Mouse (Mus musculus): ENCODE measurements at regions not wholly inside any gene's neighbourhood (a gene's known extent, or its start where the extent isn't known, plus 50 kb on each side); places are given as distances from the start of the nearest gene placed in this dataset.

- H3K79me2 ChIP-seq (replicated peaks; ENCODE audit: control insufficient read depth, extremely low read depth, insufficient read depth, poor library complexity, severe bottlenecking) = no peaks in the 10 kb centered on the region
- H3K4me1 ChIP-seq (ENCODE audit: control insufficient read depth in 1 of 2, insufficient read depth in 2 of 2) = no peaks in the 10 kb centered on the region
- TF ChIP-seq ELF1 (IDR thresholded peaks at IDR 0.05; ENCODE audit: low read depth, low read length) = no peak
- TF ChIP-seq USF2 (conservative IDR thresholded peaks at IDR 0.05; ENCODE audit: low read depth, low read length) = no peak
- TF ChIP-seq MYC (IDR thresholded peaks at IDR 0.05; ENCODE audit: low read depth, low read length) = no peak
- no peak for TF ChIP-seq EP300 (IDR thresholded peaks at IDR 0.05; ENCODE audit: low read length)
- TF ChIP-seq E2F4 (IDR thresholded peaks at IDR 0.05; ENCODE audit: insufficient replicate concordance, low read depth, low read length) = no peak
- no peak for TF ChIP-seq ZC3H11A (IDR thresholded peaks at IDR 0.05; ENCODE audit: low read depth, low read length)
- no peak for TF ChIP-seq RAD21 (IDR thresholded peaks at IDR 0.05; ENCODE audit: low read depth, low read length)
- TF ChIP-seq SIN3A (IDR thresholded peaks at IDR 0.05; ENCODE audit: low read length) = no peak
- TF ChIP-seq IRF4 (IDR thresholded peaks at IDR 0.05; ENCODE audit: low read depth, low read length) = no peak
- TF ChIP-seq MAFK (IDR thresholded peaks at IDR 0.05; ENCODE audit: insufficient replicate concordance, low read length) = no peak
- TF ChIP-seq TCF12 (IDR thresholded peaks at IDR 0.05; ENCODE audit: low read depth, low read length) = no peak
- no peak for TF ChIP-seq NELFE (IDR thresholded peaks at IDR 0.05; ENCODE audit: low read depth, low read length)
- no peak for TF ChIP-seq CHD2 (IDR thresholded peaks at IDR 0.05; ENCODE audit: low read length)
- TF ChIP-seq GABPA (IDR thresholded peaks at IDR 0.05; ENCODE audit: insufficient replicate concordance, low read depth, low read length) = no peak
- TF ChIP-seq HCFC1 (IDR thresholded peaks at IDR 0.05; ENCODE audit: low read depth, low read length) = no peak
- no peak for TF ChIP-seq NRF1 (IDR thresholded peaks at IDR 0.05; ENCODE audit: low read depth, low read length)
- TF ChIP-seq CTCF (conservative IDR thresholded peaks at IDR 0.05 in 1 of 2, IDR thresholded peaks at IDR 0.05 in 1 of 2; ENCODE audit: low read depth in 2 of 2, low read length in 2 of 2) = no peak
- no peak for TF ChIP-seq MXI1 (IDR thresholded peaks at IDR 0.05; ENCODE audit: low read depth, low read length)
- TF ChIP-seq POLR2AphosphoS2 (IDR thresholded peaks at IDR 0.05; ENCODE audit: low read depth, low read length) = no peak
- no peak for TF ChIP-seq SMC3 (IDR thresholded peaks at IDR 0.05; ENCODE audit: low read depth, low read length)
- no peaks in the 10 kb centered on the region for H3K9me3 ChIP-seq (replicated peaks; ENCODE audit: low read length)
- H3K9ac ChIP-seq (ENCODE audit: insufficient read depth, low read depth) = no peak overlapping the region
- dilution Hi-C loops (cut with MboI; ENCODE audit: extremely low pct_ligation_motif_present, extremely low pct_unique_long_range_greater_than_20kb, low sequenced_read_pairs) (no loop called here), in situ Hi-C loops (cut with MboI; ENCODE audit: low pct_ligation_motif_present, low pct_unique_long_range_greater_than_20kb, low sequenced_read_pairs) (no loop called here)
- H3K4me3 ChIP-seq (replicated peaks in 1 of 3; ENCODE audit: low read depth in 2 of 3, low read length in 2 of 3, poor library complexity in 1 of 3) = no peak overlapping the region
- no peaks in the 10 kb centered on the region for H3K36me3 ChIP-seq (replicated peaks in 1 of 2; ENCODE audit: control insufficient read depth in 1 of 2, insufficient read depth in 1 of 2, low read length in 1 of 2)
- H3K27ac ChIP-seq (ENCODE audit: insufficient read depth, low read depth) = no peak overlapping the region
- no peaks in the 10 kb centered on the region for H3K27me3 ChIP-seq (replicated peaks)
- no peak overlapping the region; the same call in 1 of the 2 replicates for H3K4me2 ChIP-seq (ENCODE audit: insufficient read depth, low read depth, poor library complexity, severe bottlenecking)
- DNase-seq (ENCODE audit: extremely low read depth) = no peak
These were observed 160.9 kb downstream of the Rps12 start for GRCm38 (mm10) chr10:23626201-23626600.

- no peaks in the 10 kb centered on the region for H3K36me3 ChIP-seq (replicated peaks in 1 of 2; ENCODE audit: control insufficient read depth in 1 of 2, insufficient read depth in 1 of 2, low read length in 1 of 2)
- TF ChIP-seq IRF4 (IDR thresholded peaks at IDR 0.05; ENCODE audit: low read depth, low read length) (no peak), MYC (IDR thresholded peaks at IDR 0.05; ENCODE audit: low read depth, low read length) (no peak), MEF2A (IDR thresholded peaks at IDR 0.05; ENCODE audit: borderline replicate concordance, low read depth, low read length) (no peak), SMC3 (IDR thresholded peaks at IDR 0.05; ENCODE audit: low read depth, low read length) (no peak), HCFC1 (IDR thresholded peaks at IDR 0.05; ENCODE audit: low read depth, low read length) (no peak), UBTF (IDR thresholded peaks at IDR 0.05; ENCODE audit: low read depth, low read length) (no peak), TBP (conservative IDR thresholded peaks at IDR 0.05; ENCODE audit: low read depth, low read length) (no peak), USF1 (IDR thresholded peaks at IDR 0.05; ENCODE audit: low read depth, low read length) (no peak), POLR2A (IDR thresholded peaks at IDR 0.05; ENCODE audit: low read depth, low read length) (no peak), CTCF (conservative IDR thresholded peaks at IDR 0.05 in 1 of 2, IDR thresholded peaks at IDR 0.05 in 1 of 2; ENCODE audit: low read depth in 2 of 2, low read length in 2 of 2) (no peak), BHLHE40 (IDR thresholded peaks at IDR 0.05; ENCODE audit: low read depth, low read length) (no peak), E2F4 (IDR thresholded peaks at IDR 0.05; ENCODE audit: insufficient replicate concordance, low read depth, low read length) (no peak), POLR2AphosphoS2 (IDR thresholded peaks at IDR 0.05; ENCODE audit: low read depth, low read length) (no peak)
- in situ Hi-C loops (cut with MboI; ENCODE audit: low pct_ligation_motif_present, low pct_unique_long_range_greater_than_20kb, low sequenced_read_pairs) = loop anchor here (25.0 kb wide), 1 partner anchor 475 kb away; no protein-coding TSS in a partner anchor
- dilution Hi-C loops (cut with MboI; ENCODE audit: extremely low pct_ligation_motif_present, extremely low pct_unique_long_range_greater_than_20kb, low sequenced_read_pairs) = no loop called here
- H3K27me3 ChIP-seq (replicated peaks) = no peaks in the 10 kb centered on the region
- H3K4me1 ChIP-seq (ENCODE audit: control insufficient read depth in 1 of 2, insufficient read depth in 2 of 2) = 0 out of 4 replicates have a peak, but pooled peaks cover 0 to 2% of the 10 kb centered on the region in 2 experiments
- H3K9ac ChIP-seq (ENCODE audit: insufficient read depth, low read depth) = no peak overlapping the region
- H3K79me2 ChIP-seq (replicated peaks; ENCODE audit: control insufficient read depth, extremely low read depth, insufficient read depth, poor library complexity, severe bottlenecking) = no peaks in the 10 kb centered on the region
- no peak overlapping the region for H3K4me3 ChIP-seq (replicated peaks in 1 of 3; ENCODE audit: low read depth in 2 of 3, low read length in 2 of 3, poor library complexity in 1 of 3)
- no peak overlapping the region for H3K4me2 ChIP-seq (ENCODE audit: insufficient read depth, low read depth, poor library complexity, severe bottlenecking)
- no peak for DNase-seq (ENCODE audit: extremely low read depth)
- H3K27ac ChIP-seq (ENCODE audit: insufficient read depth, low read depth) = no peak overlapping the region
- no peaks in the 10 kb centered on the region for H3K9me3 ChIP-seq (replicated peaks; ENCODE audit: low read length)
These were observed 175.0 kb downstream of the Rps12 start for GRCm38 (mm10) chr10:23612030-23612429.

Data from CH12.LX (cell line).